Mouse (Mus musculus) liver, embryonic 13.5 days (tissue): ENCODE measurements at regions not wholly inside any gene's neighbourhood (a gene's known extent, or its start where the extent isn't known, plus 50 kb on each side); places are given as distances from the start of the nearest gene placed in this dataset.
A peak's percentile ranks its signal among the peaks of the same experiment; 100 is the strongest.
"Not testable (repeated sequence)": the region's sequence is repeated elsewhere in the genome, so short reads cannot be mapped to it uniquely, and the experiment has no call there.

Source experiments
- ATAC-seq: fragments of 200-750 bp; cut with Nextera tagmentation; 2 replicates; pipeline ENCODE4 v1.8.0; 2017; ENCODE audit warnings: low read depth, mild to moderate bottlenecking, moderate number of reproducible peaks, moderate library complexity
- DNase-seq: peaks from one replicate; pipeline ENCODE4 v3.0.0; 2022
- H3K27ac ChIP-seq: fragments of 300-500 bp; sonication (generic); 2 replicates; pipeline ENCODE4 v1.5.1; 2015; ENCODE audit warnings: moderate library complexity, mild to moderate bottlenecking, inconsistent platforms
- H3K27me3 ChIP-seq: fragments of 300-500 bp; sonication (generic); 2 replicates; pipeline ENCODE4 v1.6.1; 2015; ENCODE audit warnings: mild to moderate bottlenecking, inconsistent platforms
- H3K36me3 ChIP-seq: fragments of 300-500 bp; sonication (generic); 2 replicates; pipeline ENCODE4 v1.6.1; 2015; ENCODE audit warnings: mild to moderate bottlenecking, inconsistent platforms
- H3K4me1 ChIP-seq: fragments of 300-500 bp; sonication (generic); replicated peaks from 2 replicates; pipeline ENCODE4 v1.6.1; 2015; ENCODE audit warnings: inconsistent platforms
- H3K4me2 ChIP-seq: fragments of 300-500 bp; sonication (generic); 2 replicates; pipeline ENCODE4 v1.6.1; 2015; ENCODE audit warnings: inconsistent platforms, mild to moderate bottlenecking, moderate library complexity
- H3K4me3 ChIP-seq: fragments of 300-500 bp; sonication (generic); replicated peaks from 2 replicates; pipeline ENCODE4 v1.5.1; 2015; ENCODE audit warnings: mild to moderate bottlenecking, inconsistent platforms
- H3K9ac ChIP-seq: fragments of 300-500 bp; sonication (generic); 2 replicates; pipeline ENCODE4 v1.6.1; 2015; ENCODE audit warnings: mild to moderate bottlenecking, inconsistent platforms
- H3K9me3 ChIP-seq: fragments of 300-500 bp; sonication (generic); replicated peaks from 2 replicates; pipeline ENCODE4 v1.6.1; 2016; ENCODE audit warnings: inconsistent platforms
- WGBS: fragments of 180-500 bp; shearing (Covaris S2); methylation state at CpG from one replicate; pipeline ENCODE4 v1.1.7; 2015; ENCODE audit not compliant: insufficient replicate concordance; 5-methylcytosine and 5-hydroxymethylcytosine counted together

- Histone ChIP-seq H3K9ac (no peak overlapping the region), H3K4me1 (no peaks in the 10 kb centered on the region), H3K36me3 (no peaks in the 10 kb centered on the region), H3K27me3 (no peaks in the 10 kb centered on the region), H3K27ac (no peak overlapping the region), H3K4me3 (no peak overlapping the region), H3K4me2 (no peak overlapping the region), H3K9me3 (no peaks in the 10 kb centered on the region)
- peak; percentile 43 for ATAC-seq
- DNase-seq = no peak
- WGBS = 40% methylated on average over 13 of the region's 13 CpGs
Observed at GRCm38 (mm10) chr17:84844950-84845349, 54.4 kb upstream of the Lrpprc start.

GRCm38 (mm10) chr17:84846141-84846540, 55.6 kb upstream of the Lrpprc start:
- DNase-seq = no peak
- WGBS = 63% methylated on average over 9 of the region's 9 CpGs
- H3K27me3 ChIP-seq = no peaks in the 10 kb centered on the region
- no peak overlapping the region for H3K4me2 ChIP-seq
- H3K4me3 ChIP-seq = no peak overlapping the region
- H3K9ac ChIP-seq = no peak overlapping the region
- no peaks in the 10 kb centered on the region for H3K4me1 ChIP-seq
- H3K27ac ChIP-seq = no peak overlapping the region
- ATAC-seq = no peak
- no peaks in the 10 kb centered on the region for H3K36me3 ChIP-seq
- H3K9me3 ChIP-seq = no peaks in the 10 kb centered on the region

GRCm38 (mm10) chr17:84848385-84849030, 57.9 kb upstream of the Lrpprc start:
- Histone ChIP-seq H3K4me3 (no peak overlapping the region), H3K4me2 (no peak overlapping the region), H3K27me3 (no peaks in the 10 kb centered on the region), H3K27ac (no peak overlapping the region), H3K9me3 (no peaks in the 10 kb centered on the region), H3K9ac (no peak overlapping the region), H3K4me1 (no peaks in the 10 kb centered on the region), H3K36me3 (no peaks in the 10 kb centered on the region)
- ATAC-seq (no peak), DNase-seq (no peak)
- 58% methylated on average over 14 of the region's 14 CpGs for WGBS

GRCm38 (mm10) chr17:84849031-84849405, 58.4 kb upstream of the Lrpprc start:
- Histone ChIP-seq H3K27me3 (no peaks in the 10 kb centered on the region), H3K36me3 (no peaks in the 10 kb centered on the region), H3K27ac (no peak overlapping the region), H3K4me1 (no peaks in the 10 kb centered on the region), H3K4me3 (no peak overlapping the region), H3K4me2 (no peak overlapping the region), H3K9ac (no peak overlapping the region), H3K9me3 (no peaks in the 10 kb centered on the region)
- WGBS = 59% methylated on average over 6 of the region's 6 CpGs
- no peak for DNase-seq
- ATAC-seq = no peak

GRCm38 (mm10) chr17:84850464-84850863, 59.9 kb upstream of the Lrpprc start:
- DNase-seq (no peak), ATAC-seq (no peak)
- H3K36me3 ChIP-seq = no peaks in the 10 kb centered on the region
- no peaks in the 10 kb centered on the region for H3K27me3 ChIP-seq
- 36% methylated on average over 5 of the region's 5 CpGs for WGBS
- no peaks in the 10 kb centered on the region for H3K4me1 ChIP-seq
- H3K9me3 ChIP-seq = no peaks in the 10 kb centered on the region
- no peak overlapping the region for H3K9ac ChIP-seq
- no peak overlapping the region for H3K4me3 ChIP-seq
- H3K4me2 ChIP-seq = no peak overlapping the region
- H3K27ac ChIP-seq = no peak overlapping the region

GRCm38 (mm10) chr17:84850893-84851292, 60.3 kb upstream of the Lrpprc start:
- Histone ChIP-seq H3K4me2 (no peak overlapping the region), H3K27me3 (no peaks in the 10 kb centered on the region), H3K4me1 (no peaks in the 10 kb centered on the region; the same call in 1 of the 2 replicates), H3K27ac (no peak overlapping the region), H3K9ac (no peak overlapping the region), H3K36me3 (no peaks in the 10 kb centered on the region), H3K9me3 (no peaks in the 10 kb centered on the region), H3K4me3 (no peak overlapping the region)
- WGBS = 68% methylated on average over 5 of the region's 5 CpGs
- ATAC-seq (no peak), DNase-seq (no peak)

- Histone ChIP-seq H3K27me3 (no peaks in the 10 kb centered on the region), H3K4me3 (no peak overlapping the region), H3K9ac (no peak overlapping the region), H3K4me1 (no peaks in the 10 kb centered on the region; the same call in 1 of the 2 replicates), H3K27ac (no peak overlapping the region), H3K36me3 (no peaks in the 10 kb centered on the region), H3K4me2 (no peak overlapping the region), H3K9me3 (no peaks in the 10 kb centered on the region)
- ATAC-seq (no peak), DNase-seq (no peak)
- 67% methylated on average over 6 of the region's 6 CpGs for WGBS
Observed at GRCm38 (mm10) chr17:84856971-84857370, 66.4 kb upstream of the Lrpprc start.

- Histone ChIP-seq H3K36me3 (no peaks in the 10 kb centered on the region), H3K27ac (no peak overlapping the region), H3K4me2 (no peak overlapping the region), H3K4me3 (no peak overlapping the region), H3K9me3 (no peaks in the 10 kb centered on the region), H3K9ac (no peak overlapping the region), H3K27me3 (no peaks in the 10 kb centered on the region), H3K4me1 (no peaks in the 10 kb centered on the region; the same call in 1 of the 2 replicates)
- DNase-seq (no peak), ATAC-seq (no peak)
- 16% methylated on average over 4 of the region's 4 CpGs for WGBS
Observed at GRCm38 (mm10) chr17:84858830-84859229, 68.2 kb upstream of the Lrpprc start.

GRCm38 (mm10) chr17:84859916-84860315, 69.3 kb upstream of the Lrpprc start:
- no peak for DNase-seq
- Histone ChIP-seq H3K4me2 (no peak overlapping the region), H3K27ac (0 out of 2 replicates have a peak overlapping the region, but pooled peaks have one; percentile 39), H3K9ac (no peak overlapping the region), H3K9me3 (no peaks in the 10 kb centered on the region), H3K27me3 (no peaks in the 10 kb centered on the region), H3K36me3 (no peaks in the 10 kb centered on the region), H3K4me3 (no peak overlapping the region), H3K4me1 (no peaks in the 10 kb centered on the region; the same call in 1 of the 2 replicates)
- WGBS = 35% methylated on average over 8 of the region's 8 CpGs
- no peak for ATAC-seq

GRCm38 (mm10) chr17:84860835-84861234, 70.2 kb upstream of the Lrpprc start:
- Histone ChIP-seq H3K9ac (no peak overlapping the region), H3K4me2 (no peak overlapping the region), H3K36me3 (no peaks in the 10 kb centered on the region), H3K27ac (0 out of 2 replicates have a peak overlapping the region, but pooled peaks have one; percentile 39), H3K27me3 (no peaks in the 10 kb centered on the region), H3K9me3 (no peaks in the 10 kb centered on the region), H3K4me3 (no peak overlapping the region), H3K4me1 (no peaks in the 10 kb centered on the region; the same call in 1 of the 2 replicates)
- no peak for ATAC-seq
- WGBS = 66% methylated on average over 4 of the region's 4 CpGs
- DNase-seq = no peak

GRCm38 (mm10) chr17:84864231-84864630, 73.6 kb upstream of the Lrpprc start:
- DNase-seq, H3K27ac ChIP-seq: not testable (repeated sequence)

GRCm38 (mm10) chr17:84865158-84865557, 74.6 kb upstream of the Lrpprc start:
- WGBS = 40% methylated on average over 2 of the region's 2 CpGs
- no peak overlapping the region for H3K4me3 ChIP-seq
- ATAC-seq = no peak

More at GRCm38 (mm10) chr17:84864231-84864630, 73.6 kb upstream of the Lrpprc start:
- H3K4me1 ChIP-seq, H3K36me3 ChIP-seq, H3K9ac ChIP-seq, H3K27me3 ChIP-seq, H3K4me2 ChIP-seq, H3K4me3 ChIP-seq, H3K9me3 ChIP-seq, ATAC-seq: not testable (repeated sequence)

More at GRCm38 (mm10) chr17:84865158-84865557, 74.6 kb upstream of the Lrpprc start:
- H3K27me3 ChIP-seq = no peaks in the 10 kb centered on the region
- H3K4me2 ChIP-seq = no peak overlapping the region
- no peak overlapping the region for H3K9ac ChIP-seq
- DNase-seq = no peak
- H3K9me3 ChIP-seq = no peaks in the 10 kb centered on the region
- no peak overlapping the region for H3K27ac ChIP-seq
- no peaks in the 10 kb centered on the region for H3K4me1 ChIP-seq
- no peaks in the 10 kb centered on the region for H3K36me3 ChIP-seq
